Mouse (Mus musculus) forebrain, embryonic 14.5 days (tissue): Measurements from ENCODE around the gene Gm10271. TPM values are rescaled to one million over a fixed set of nuclear protein-coding genes. Genes with fewer than 3 reads are reported as not detected.

ENCODE experiments used
- ATAC-seq: fragments of 200-750 bp; cut with Nextera tagmentation; 2 replicates; pipeline ENCODE4 v1.8.0; 2017; ENCODE audit warnings: mild to moderate bottlenecking, moderate library complexity
- DNase-seq: peaks from one replicate; pipeline ENCODE4 v3.0.0-alpha.2; 2015; ENCODE audit warnings: low spot score
- H3K27ac ChIP-seq: fragments of 300-500 bp; sonication (generic); 2 replicates; pipeline ENCODE4 v1.5.1; 2014; ENCODE audit warnings: low read depth, mild to moderate bottlenecking, control low read depth, low read length, moderate library complexity
- H3K27me3 ChIP-seq: fragments of 300-500 bp; sonication (generic); replicated peaks from 2 replicates; pipeline ENCODE4 v1.6.1; 2014; ENCODE audit warnings: low read length, control low read depth, mixed read lengths; ENCODE audit not compliant: control insufficient read depth, insufficient read depth
- H3K36me3 ChIP-seq: fragments of 300-500 bp; sonication (generic); 2 replicates; pipeline ENCODE4 v1.6.1; 2014; ENCODE audit warnings: low read length, control low read depth; ENCODE audit not compliant: control insufficient read depth, insufficient read depth
- H3K4me1 ChIP-seq: fragments of 300-500 bp; sonication (generic); 2 replicates; pipeline ENCODE4 v1.6.1; 2014; ENCODE audit warnings: antibody characterized with exemption, low read length, control low read depth; ENCODE audit not compliant: control insufficient read depth, insufficient read depth
- H3K4me2 ChIP-seq: fragments of 300-500 bp; sonication (generic); 2 replicates; pipeline ENCODE4 v1.6.1; 2014; ENCODE audit warnings: mild to moderate bottlenecking, control low read depth, low read length
- H3K4me3 ChIP-seq: fragments of 300-500 bp; sonication (generic); 2 replicates; pipeline ENCODE4 v1.5.1; 2014; ENCODE audit warnings: low read depth, low read length, control low read depth
- H3K9ac ChIP-seq: fragments of 300-500 bp; sonication (generic); 2 replicates; pipeline ENCODE4 v1.6.1; 2014; ENCODE audit warnings: mild to moderate bottlenecking, low read length, control low read depth, moderate library complexity
- H3K9me3 ChIP-seq: fragments of 300-500 bp; sonication (generic); replicated peaks from 2 replicates; pipeline ENCODE4 v1.6.1; 2016; ENCODE audit warnings: low read length, control low read depth, mixed read lengths; ENCODE audit not compliant: control insufficient read depth
- WGBS: fragments of 180-500 bp; shearing (Covaris S2); extraction: QIAGEN DNeasy Blood & Tissue Kit; methylation state at CpG from one replicate; pipeline ENCODE4 v1.1.7; 2014; 5-methylcytosine and 5-hydroxymethylcytosine counted together
- polyA plus RNA-seq: library from polyadenylated mRNA; unstranded; fragments of >200 nt; fragmentation: Nextera tagmentation; extraction: Ambion mirVana; gene quantifications from 2 replicates; pipeline ENCODE4 v1.2.1, GENCODE M21; 2014

Gene Gm10271
- polyA plus RNA-seq, 1 experiment from 2014 or later: not detected

GRCm38 (mm10) chr10:116932418-116932817 lies 40.0 kb downstream of the Gm10271 start:
- Histone ChIP-seq H3K9me3 (no peaks in the 10 kb centered on the region), H3K9ac (no peak overlapping the region), H3K4me3 (no peak overlapping the region), H3K27me3 (no peaks in the 10 kb centered on the region), H3K27ac (no peak overlapping the region), H3K4me1 (no peaks in the 10 kb centered on the region), H3K4me2 (no peak overlapping the region), H3K36me3 (peaks cover 29% of the 10 kb centered on the region)
- DNase-seq: no peak
- no peak for ATAC-seq
- 88% methylated on average over 13 of the region's 13 CpGs for WGBS

- Histone ChIP-seq H3K4me3 (no peak overlapping the region), H3K27me3 (no peaks in the 10 kb centered on the region), H3K9ac (no peak overlapping the region), H3K4me1 (no peaks in the 10 kb centered on the region), H3K27ac (no peak overlapping the region), H3K36me3 (peaks cover 28% of the 10 kb centered on the region), H3K4me2 (no peak overlapping the region), H3K9me3 (no peaks in the 10 kb centered on the region)
- no peak for ATAC-seq
- DNase-seq: no peak
- WGBS: 91% methylated on average over 15 of the region's 15 CpGs
These were observed 40.8 kb downstream of the Gm10271 start for GRCm38 (mm10) chr10:116931497-116932179.

- WGBS: 86% methylated on average over 6 of the region's 7 CpGs
- H3K9ac ChIP-seq: no peak overlapping the region
- H3K36me3 ChIP-seq: peaks cover 28% of the 10 kb centered on the region
- ATAC-seq (no peak), DNase-seq (no peak)
- no peaks in the 10 kb centered on the region for H3K27me3 ChIP-seq
- H3K9me3 ChIP-seq: no peaks in the 10 kb centered on the region
- no peak overlapping the region for H3K4me2 ChIP-seq
- no peak overlapping the region for H3K4me3 ChIP-seq
- no peaks in the 10 kb centered on the region for H3K4me1 ChIP-seq
- no peak overlapping the region for H3K27ac ChIP-seq
These were observed 41.5 kb downstream of the Gm10271 start for GRCm38 (mm10) chr10:116930936-116931335.

- no peaks in the 10 kb centered on the region for H3K4me1 ChIP-seq
- WGBS: 89% methylated on average over 7 of the region's 7 CpGs
- DNase-seq: no peak
These were observed 41.9 kb downstream of the Gm10271 start for GRCm38 (mm10) chr10:116930506-116930905.

GRCm38 (mm10) chr10:116928826-116929225 lies 43.6 kb downstream of the Gm10271 start:
- no peak overlapping the region for H3K4me3 ChIP-seq
- ATAC-seq (no peak), DNase-seq (no peak)
- no peak overlapping the region for H3K4me2 ChIP-seq
- no peak overlapping the region for H3K9ac ChIP-seq
- H3K27ac ChIP-seq: no peak overlapping the region
- no peaks in the 10 kb centered on the region for H3K9me3 ChIP-seq
- H3K36me3 ChIP-seq: peaks cover 42% of the 10 kb centered on the region
- 98% methylated on average over 3 of the region's 3 CpGs for WGBS
- H3K27me3 ChIP-seq: no peaks in the 10 kb centered on the region
- no peaks in the 10 kb centered on the region for H3K4me1 ChIP-seq

More at GRCm38 (mm10) chr10:116930506-116930905, 41.9 kb downstream of the Gm10271 start:
- no peak for ATAC-seq
- H3K4me3 ChIP-seq: no peak overlapping the region
- H3K36me3 ChIP-seq: peaks cover 33% of the 10 kb centered on the region
- H3K9ac ChIP-seq: no peak overlapping the region
- no peak overlapping the region for H3K4me2 ChIP-seq
- H3K27ac ChIP-seq: no peak overlapping the region
- H3K9me3 ChIP-seq: no peaks in the 10 kb centered on the region
- no peaks in the 10 kb centered on the region for H3K27me3 ChIP-seq

GRCm38 (mm10) chr10:116926428-116927113 lies 45.8 kb downstream of the Gm10271 start:
- H3K4me1 ChIP-seq: no peaks in the 10 kb centered on the region
- no peaks in the 10 kb centered on the region for H3K9me3 ChIP-seq
- 81% methylated on average over 11 of the region's 11 CpGs for WGBS
- H3K4me2 ChIP-seq: no peak overlapping the region
- no peak overlapping the region for H3K9ac ChIP-seq
- no peaks in the 10 kb centered on the region for H3K27me3 ChIP-seq
- no peak overlapping the region for H3K27ac ChIP-seq
- no peak for ATAC-seq
- no peak overlapping the region for H3K4me3 ChIP-seq
- no peak for DNase-seq
- peaks cover 39% of the 10 kb centered on the region for H3K36me3 ChIP-seq

GRCm38 (mm10) chr10:116923651-116924495 lies 48.5 kb downstream of the Gm10271 start:
- H3K27me3 ChIP-seq: no peaks in the 10 kb centered on the region
- 95% methylated on average over 19 of the region's 19 CpGs for WGBS
- no peaks in the 10 kb centered on the region for H3K4me1 ChIP-seq
- no peaks in the 10 kb centered on the region for H3K9me3 ChIP-seq
- no peak overlapping the region for H3K9ac ChIP-seq
- no peak overlapping the region for H3K4me3 ChIP-seq
- no peak for ATAC-seq
- H3K27ac ChIP-seq: no peak overlapping the region
- DNase-seq: no peak
- H3K36me3 ChIP-seq: peaks cover 34% of the 10 kb centered on the region
- no peak overlapping the region for H3K4me2 ChIP-seq

- Histone ChIP-seq H3K9ac (no peak overlapping the region), H3K4me3 (no peak overlapping the region), H3K36me3 (peaks cover 38% of the 10 kb centered on the region), H3K4me1 (no peaks in the 10 kb centered on the region), H3K27ac (no peak overlapping the region), H3K4me2 (no peak overlapping the region), H3K9me3 (no peaks in the 10 kb centered on the region), H3K27me3 (no peaks in the 10 kb centered on the region)
- WGBS: 93% methylated on average over 15 of the region's 15 CpGs
- no peak for ATAC-seq
- no peak for DNase-seq
These were observed 50.2 kb downstream of the Gm10271 start for GRCm38 (mm10) chr10:116922161-116922560.
